Mouse (Mus musculus): ENCODE data around the gene Wdr19.
"Not testable (repeated sequence)": the region's sequence is repeated elsewhere in the genome, so short reads cannot be mapped to it uniquely, and the experiment has no call there.

Gene Wdr19

GRCm38 (mm10) chr5:65299623-65300022 is 100.1 kb downstream of the Wdr19 start:
- not testable (repeated sequence) for DNase-seq

DNA sequence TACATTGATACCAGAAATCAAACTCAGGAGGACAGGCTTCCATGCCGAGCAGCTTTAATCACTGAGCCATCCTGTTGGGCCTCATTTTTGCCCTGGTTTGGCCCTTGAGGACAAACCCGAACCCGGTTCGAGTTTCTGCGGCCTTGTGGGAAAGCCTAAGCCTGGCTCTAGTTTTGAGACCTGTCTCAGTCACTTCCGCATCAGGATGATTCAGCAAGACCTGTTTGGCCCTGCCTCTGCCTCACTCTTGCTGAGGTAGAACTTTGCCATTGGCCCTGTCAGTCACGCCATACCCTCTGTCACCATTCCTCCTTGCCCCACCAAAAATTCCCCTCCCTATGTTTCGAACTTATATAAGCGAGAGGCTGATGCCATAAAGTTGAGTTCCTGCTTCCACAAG is 100.6 kb downstream of the Wdr19 start:
- DNase-seq: no peak

DNA sequence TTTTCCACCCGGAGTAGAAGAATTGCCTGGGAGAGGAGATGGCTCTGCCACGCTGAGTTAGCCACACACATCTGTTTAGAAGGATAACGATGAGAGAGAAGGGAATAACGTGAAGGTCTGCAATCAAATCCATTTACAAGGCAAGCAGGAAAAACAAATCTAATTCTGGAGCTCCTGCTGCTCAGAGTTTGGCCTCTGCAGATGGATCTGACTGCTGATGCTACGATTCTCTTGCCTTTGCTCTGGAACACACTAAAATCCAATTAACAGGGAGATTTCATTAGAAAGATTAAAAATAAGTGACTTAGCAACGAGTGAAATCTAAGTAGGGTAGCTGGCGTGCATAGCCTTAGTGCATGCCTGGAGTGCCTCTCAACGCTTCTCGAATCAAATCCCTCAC is 106.0 kb downstream of the Wdr19 start:
- DNase-seq: no peak

GRCm38 (mm10) chr5:65308208-65308607 is 108.7 kb downstream of the Wdr19 start:
- DNase-seq: no peak

DNA sequence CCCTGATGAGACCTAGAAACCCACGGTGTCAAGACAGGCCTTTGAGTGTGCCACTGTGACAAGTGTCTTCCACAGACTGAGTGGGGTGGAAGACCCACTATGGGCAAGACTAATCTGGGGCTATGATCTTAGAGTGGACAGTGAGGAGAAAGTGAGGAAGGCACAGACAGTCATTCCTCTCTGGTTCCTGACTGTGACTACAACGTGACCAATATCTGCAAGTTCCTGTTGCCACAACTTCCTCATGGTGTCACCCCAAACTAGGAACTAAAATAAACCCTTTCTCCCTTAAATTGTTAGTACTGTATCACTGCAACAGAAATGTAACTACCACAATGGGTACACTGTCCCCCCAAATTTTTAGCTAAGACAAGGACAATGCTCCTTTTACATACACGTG is 109.4 kb downstream of the Wdr19 start:
- no peak for DNase-seq

All from cerebellum, postnatal 10 days (tissue).